Mouse (Mus musculus): ENCODE results near the gene Bicc1. TPM values are rescaled to one million over a fixed set of nuclear protein-coding genes. Genes with fewer than 3 reads are reported as not detected.

Gene Bicc1
- total and polyA plus RNA-seq, 3 experiments, result not detected

- no peaks in the 10 kb centered on the region for H3K27me3 ChIP-seq (ENCODE audit: control insufficient read depth in 1 of 2, insufficient read depth in 2 of 2, low read length in 2 of 2)
- no peaks in the 10 kb centered on the region for H3K4me1 ChIP-seq (ENCODE audit: control insufficient read depth in 1 of 2, insufficient read depth in 2 of 2, low read length in 2 of 2)
- no peaks in the 10 kb centered on the region for H3K79me2 ChIP-seq (ENCODE audit: control insufficient read depth, insufficient read depth, low read length, poor library complexity)
- no peak overlapping the region for H3K9ac ChIP-seq (ENCODE audit: control insufficient read depth, low read depth, low read length, poor library complexity, severe bottlenecking)
- H3K36me3 ChIP-seq (ENCODE audit: control insufficient read depth in 1 of 2, insufficient read depth in 2 of 2, low read length in 2 of 2), result no peaks in the 10 kb centered on the region
- no peak for DNase-seq (ENCODE audit: low read depth, low spot score)
- no peaks in the 10 kb centered on the region for H3K9me3 ChIP-seq (replicated peaks; ENCODE audit: insufficient read depth, low read length)
- H3K4me3 ChIP-seq (ENCODE audit: control insufficient read depth in 1 of 2, insufficient read depth in 1 of 2, low read depth in 2 of 2, low read length in 2 of 2), result no peak overlapping the region
- no peak for TF ChIP-seq MEF2A (IDR thresholded peaks at IDR 0.05; ENCODE audit: extremely low read depth, insufficient replicate concordance, low read depth, low read length, poor library complexity, severe bottlenecking)
- TF ChIP-seq E2F4 (IDR thresholded peaks at IDR 0.05; ENCODE audit: borderline replicate concordance, low read depth, low read length), result no peak
- no peak for TF ChIP-seq MAFK (IDR thresholded peaks at IDR 0.05; ENCODE audit: borderline replicate concordance, low read depth, low read length)
- no peak for TF ChIP-seq GATA1 (IDR thresholded peaks at IDR 0.05; ENCODE audit: low read depth, low read length)
- TF ChIP-seq CHD1 (IDR thresholded peaks at IDR 0.05; ENCODE audit: low read depth, low read length), result no peak
- no peak for TF ChIP-seq CTCF (IDR thresholded peaks at IDR 0.05 in 2 of 3, conservative IDR thresholded peaks at IDR 0.05 in 1 of 3; ENCODE audit: control insufficient read depth in 1 of 3, insufficient read depth in 1 of 3, low read depth in 2 of 3, low read length in 3 of 3, poor library complexity in 1 of 3, severe bottlenecking in 1 of 3)
- no peak for TF ChIP-seq MYC (IDR thresholded peaks at IDR 0.05; ENCODE audit: low read depth, low read length)
- TF ChIP-seq POLR2AphosphoS5 (IDR thresholded peaks at IDR 0.05; ENCODE audit: borderline replicate concordance, low read depth, low read length), result no peak
- no peak overlapping the region for H3K27ac ChIP-seq (ENCODE audit: control insufficient read depth, low read depth, low read length)
Observed at GRCm38 (mm10) chr10:70979657-70980056, 179.8 kb downstream of the Bicc1 start.

GRCm38 (mm10) chr10:70977141-70977540, 182.4 kb downstream of the Bicc1 start:
- H3K9me3 ChIP-seq (replicated peaks; ENCODE audit: insufficient read depth, low read length), result no peaks in the 10 kb centered on the region

GRCm38 (mm10) chr10:70976633-70977032, 182.9 kb downstream of the Bicc1 start:
- no peak overlapping the region for H3K9ac ChIP-seq (ENCODE audit: control insufficient read depth, low read depth, low read length, poor library complexity, severe bottlenecking)
- TF ChIP-seq RCOR1 (IDR thresholded peaks at IDR 0.05; ENCODE audit: low read depth, low read length), result no peak
- TF ChIP-seq USF1 (IDR thresholded peaks at IDR 0.05; ENCODE audit: low read depth, low read length), result no peak
- TF ChIP-seq BHLHE40 (IDR thresholded peaks at IDR 0.05; ENCODE audit: borderline replicate concordance, low read depth, low read length), result no peak
- no peak for TF ChIP-seq ZMIZ1 (IDR thresholded peaks at IDR 0.05; ENCODE audit: low read depth, low read length)
- TF ChIP-seq NRF1 (IDR thresholded peaks at IDR 0.05; ENCODE audit: insufficient read depth, low read depth, low read length, poor library complexity, severe bottlenecking), result no peak
- H3K4me1 ChIP-seq (ENCODE audit: control insufficient read depth in 1 of 2, insufficient read depth in 2 of 2, low read length in 2 of 2), result no peaks in the 10 kb centered on the region
- no peaks in the 10 kb centered on the region for H3K79me2 ChIP-seq (ENCODE audit: control insufficient read depth, insufficient read depth, low read length, poor library complexity)
- DNase-seq (ENCODE audit: low read depth, low spot score), result no peak
- no peak overlapping the region for H3K4me3 ChIP-seq (ENCODE audit: control insufficient read depth in 1 of 2, insufficient read depth in 1 of 2, low read depth in 2 of 2, low read length in 2 of 2)
- H3K9me3 ChIP-seq (replicated peaks; ENCODE audit: insufficient read depth, low read length), result no peaks in the 10 kb centered on the region
- H3K27ac ChIP-seq (ENCODE audit: control insufficient read depth, low read depth, low read length), result no peak overlapping the region
- H3K27me3 ChIP-seq (ENCODE audit: control insufficient read depth in 1 of 2, insufficient read depth in 2 of 2, low read length in 2 of 2), result no peaks in the 10 kb centered on the region
- no peaks in the 10 kb centered on the region for H3K36me3 ChIP-seq (ENCODE audit: control insufficient read depth in 1 of 2, insufficient read depth in 2 of 2, low read length in 2 of 2)

More at GRCm38 (mm10) chr10:70977141-70977540, 182.4 kb downstream of the Bicc1 start:
- Histone ChIP-seq H3K79me2 (ENCODE audit: control insufficient read depth, insufficient read depth, low read length, poor library complexity) (no peaks in the 10 kb centered on the region), H3K4me3 (ENCODE audit: control insufficient read depth in 1 of 2, insufficient read depth in 1 of 2, low read depth in 2 of 2, low read length in 2 of 2) (no peak overlapping the region), H3K9ac (ENCODE audit: control insufficient read depth, low read depth, low read length, poor library complexity, severe bottlenecking) (no peak overlapping the region), H3K4me1 (ENCODE audit: control insufficient read depth in 1 of 2, insufficient read depth in 2 of 2, low read length in 2 of 2) (no peaks in the 10 kb centered on the region), H3K36me3 (ENCODE audit: control insufficient read depth in 1 of 2, insufficient read depth in 2 of 2, low read length in 2 of 2) (no peaks in the 10 kb centered on the region), H3K27ac (ENCODE audit: control insufficient read depth, low read depth, low read length) (no peak overlapping the region), H3K27me3 (ENCODE audit: control insufficient read depth in 1 of 2, insufficient read depth in 2 of 2, low read length in 2 of 2) (no peaks in the 10 kb centered on the region)
- TF ChIP-seq KAT2A (conservative IDR thresholded peaks at IDR 0.05; ENCODE audit: low read depth, low read length) (no peak), USF2 (IDR thresholded peaks at IDR 0.05; ENCODE audit: borderline replicate concordance in 1 of 2, insufficient read depth in 1 of 2, low read depth in 1 of 2, low read length in 2 of 2) (no peak)
- no peak for DNase-seq (ENCODE audit: low read depth, low spot score)

Data from MEL (cell line).